Mouse (Mus musculus) ES-E14 (cell line): ENCODE measurements around the gene Tmbim4. TPM values are rescaled to one million over a fixed set of nuclear protein-coding genes. Genes with fewer than 3 reads are reported as not detected.

Experiments used
- DNase-seq: peaks from one replicate; pipeline ENCODE4 v3.0.0-alpha.2; 2013; ENCODE audit warnings: low read depth, low spot score
- H3K27ac ChIP-seq: 2 replicates; pipeline ENCODE4 v1.5.1; 2012; ENCODE audit warnings: low read depth, mild to moderate bottlenecking, low read length, moderate library complexity, mixed read lengths; ENCODE audit not compliant: poor library complexity, insufficient read depth, severe bottlenecking
- H3K36me3 ChIP-seq: 2 replicates; pipeline ENCODE4 v1.6.1; 2012; ENCODE audit warnings: mild to moderate bottlenecking, low read length, moderate library complexity, mixed read lengths; ENCODE audit not compliant: control insufficient read depth, poor library complexity, insufficient read depth, severe bottlenecking
- H3K4me1 ChIP-seq, 2 experiments: fragments of 150-350 bp in 1 of 2; sonication (generic) in 1 of 2; 2 replicates each; pipeline ENCODE4 v1.6.1; 2012; ENCODE audit warnings: low read length in 2 of 2, mild to moderate bottlenecking in 1 of 2, mixed read lengths in 1 of 2; ENCODE audit not compliant: control insufficient read depth in 2 of 2, insufficient read depth in 2 of 2, poor library complexity in 1 of 2
- H3K4me3 ChIP-seq, 2 experiments: fragments of 150-350 bp in 1 of 2; sonication (generic) in 1 of 2; 2 replicates each; pipeline ENCODE4 v1.5.1; 2012; ENCODE audit warnings: low read length in 2 of 2, low read depth in 1 of 2, mild to moderate bottlenecking in 1 of 2, mixed read lengths in 1 of 2; ENCODE audit not compliant: insufficient read depth in 1 of 2, poor library complexity in 1 of 2, severe bottlenecking in 1 of 2
- H3K9ac ChIP-seq: 2 replicates; pipeline ENCODE4 v1.6.1; 2012; ENCODE audit warnings: low read depth, mild to moderate bottlenecking, low read length, mixed read lengths; ENCODE audit not compliant: poor library complexity, insufficient read depth, severe bottlenecking
- H3K9me3 ChIP-seq: fragments of 150-350 bp; sonication (generic); 2 replicates; pipeline ENCODE4 v1.6.1; 2012; ENCODE audit warnings: low read depth, mild to moderate bottlenecking, low read length; ENCODE audit not compliant: control insufficient read depth, insufficient read depth
- CHD2 ChIP-seq: IDR thresholded peaks from 2 replicates; pipeline ENCODE4 v1.6.1; 2014; ENCODE audit warnings: mild to moderate bottlenecking, low read depth, low read length, inconsistent platforms
- HCFC1 ChIP-seq: IDR thresholded peaks from 2 replicates; pipeline ENCODE4 v1.6.1; 2012; ENCODE audit warnings: low read length, inconsistent platforms, borderline replicate concordance; ENCODE audit not compliant: insufficient read depth
- MAFK ChIP-seq: IDR thresholded peaks from 2 replicates; pipeline ENCODE4 v1.6.1; 2014; ENCODE audit warnings: mild to moderate bottlenecking, low read depth, low read length, inconsistent platforms; ENCODE audit not compliant: insufficient read depth
- ZC3H11A ChIP-seq: IDR thresholded peaks from 2 replicates; pipeline ENCODE4 v1.6.1; 2012; ENCODE audit warnings: low read depth, mild to moderate bottlenecking, inconsistent platforms, low read length, borderline replicate concordance
- ZNF384 ChIP-seq: IDR thresholded peaks from 2 replicates; pipeline ENCODE4 v1.6.1; 2012; ENCODE audit warnings: low read depth, low read length, inconsistent platforms
- in situ Hi-C, 2 experiments: fragments of 600-800 bp; cut with MboI; formaldehyde crosslinking; loops; one replicate each; pipeline ENCODE4 v1.15.1; 2025; ENCODE audit warnings: low sequenced_read_pairs in 2 of 2, inconsistent platforms in 1 of 2; ENCODE audit not compliant: unreplicated experiment in 2 of 2
- total RNA-seq: library from RNA; depleted of rRNA; stranded (reverse); fragments of 300-350 nt; gene quantifications from 2 replicates; pipeline ENCODE4 v1.2.3, GENCODE M21; 2012

The Tmbim4 gene
- total RNA-seq, 1 experiment: 125 TPM

GRCm38 (mm10) chr10:120218996-120219395 lies 17.6 kb downstream of the Tmbim4 start:
- no peak overlapping the region for H3K9ac ChIP-seq
- no peak for TF ChIP-seq ZNF384
- TF ChIP-seq ZC3H11A: no peak
- TF ChIP-seq MAFK: no peak
- no peak for TF ChIP-seq HCFC1
- no peak for TF ChIP-seq CHD2
- no peaks in the 10 kb centered on the region for H3K9me3 ChIP-seq
- H3K36me3 ChIP-seq: peaks cover 9% of the 10 kb centered on the region
- no peak for DNase-seq
- H3K4me3 ChIP-seq: no peak overlapping the region
- in situ Hi-C loops: no loop called here
- H3K4me1 ChIP-seq: no peaks in the 10 kb centered on the region
- no peak overlapping the region for H3K27ac ChIP-seq

DNA sequence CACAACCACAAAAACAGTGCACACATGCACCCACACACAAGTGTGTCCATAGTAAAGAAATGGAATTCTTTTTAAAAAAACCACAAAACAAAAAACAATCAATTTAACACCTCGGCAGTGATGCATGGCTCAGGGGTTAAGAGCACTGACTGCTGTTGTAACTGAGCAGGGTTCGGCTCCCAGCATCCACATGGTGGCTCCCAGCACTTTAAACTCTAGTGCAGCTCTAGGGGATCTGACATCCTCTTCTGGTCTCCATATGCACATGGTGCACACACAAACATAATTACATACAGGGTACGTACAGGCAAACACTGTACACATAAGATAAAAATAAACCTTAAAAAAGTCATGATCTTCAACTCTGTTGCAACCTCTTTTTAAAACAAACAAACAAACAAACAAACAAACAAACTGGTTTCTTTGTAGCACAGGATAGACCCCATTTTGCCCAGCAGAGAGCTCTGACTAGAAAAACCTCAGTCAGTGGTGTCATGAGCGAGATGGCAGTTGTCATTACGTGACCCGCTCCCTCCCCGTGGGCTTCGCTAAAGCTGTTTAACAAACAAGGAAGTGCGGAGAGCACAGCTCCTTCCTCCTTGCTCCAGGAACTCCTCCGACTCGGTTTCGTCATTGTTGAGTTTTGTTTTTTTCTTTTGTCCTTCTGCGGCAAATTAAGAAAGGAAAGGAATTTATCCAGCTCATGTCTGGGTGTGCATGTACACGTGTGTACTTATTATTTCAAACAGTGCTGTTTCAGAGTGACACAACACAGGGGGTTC lies 18.4 kb downstream of the Tmbim4 start:
- Histone ChIP-seq H3K9me3 (no peaks in the 10 kb centered on the region), H3K4me1 (no peaks in the 10 kb centered on the region), H3K27ac (no peak overlapping the region), H3K36me3 (peaks cover 9% of the 10 kb centered on the region), H3K4me3 (no peak overlapping the region), H3K9ac (no peak overlapping the region)
- in situ Hi-C loops: no loop called here
- TF ChIP-seq ZC3H11A (no peak), MAFK (no peak), HCFC1 (no peak), ZNF384 (no peak), CHD2 (no peak)
- no peak for DNase-seq

GRCm38 (mm10) chr10:120220776-120221175 lies 19.4 kb downstream of the Tmbim4 start:
- in situ Hi-C loops: no loop called here
- Histone ChIP-seq H3K27ac (no peak overlapping the region), H3K9ac (no peak overlapping the region), H3K4me3 (no peak overlapping the region), H3K36me3 (peaks cover 9% of the 10 kb centered on the region), H3K9me3 (no peaks in the 10 kb centered on the region), H3K4me1 (no peaks in the 10 kb centered on the region)
- TF ChIP-seq HCFC1: no peak
- no peak for TF ChIP-seq CHD2
- TF ChIP-seq ZNF384: no peak
- no peak for TF ChIP-seq ZC3H11A
- TF ChIP-seq MAFK: no peak
- DNase-seq: no peak

DNA sequence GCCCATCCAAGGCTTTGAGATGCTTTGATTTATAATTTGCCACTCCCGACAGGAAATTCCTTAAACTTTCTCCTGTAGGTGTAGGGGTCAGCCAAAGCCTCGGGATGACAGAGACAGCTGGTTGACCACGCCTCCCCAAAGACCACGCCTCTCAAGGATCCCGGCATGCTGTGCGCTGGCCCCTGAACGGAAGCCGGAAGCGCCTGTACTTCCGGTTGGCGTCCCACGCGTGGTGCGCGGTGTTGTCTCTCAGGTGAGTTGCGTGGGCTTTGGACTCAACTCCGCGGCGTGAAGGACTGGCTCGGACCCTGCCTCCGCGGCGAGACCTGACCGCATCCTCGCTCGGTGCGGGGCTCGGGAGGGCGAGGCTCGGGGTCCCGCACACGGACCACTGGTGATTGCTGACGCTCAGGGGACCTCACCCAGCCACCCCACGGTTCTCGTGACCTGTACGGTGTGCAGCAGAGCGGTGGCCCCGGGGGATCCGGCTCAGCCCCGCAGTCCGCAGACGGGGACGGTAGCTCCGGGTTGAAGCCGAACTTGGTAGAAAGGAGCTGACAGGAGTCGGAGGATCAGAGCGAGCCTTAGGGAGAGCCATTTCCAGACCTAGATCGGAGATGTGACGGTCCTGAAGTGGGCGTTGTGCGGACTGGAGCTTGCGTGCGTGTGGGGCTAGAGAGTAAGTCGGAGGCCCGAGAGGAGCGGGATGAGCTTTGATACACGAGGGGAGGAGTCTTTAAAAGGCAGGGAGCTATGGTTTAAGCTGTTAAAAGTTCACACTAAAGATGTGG lies 25.7 kb downstream of the Tmbim4 start, which contains the start of gene Llph:
Gene Llph (plus strand): TSS at position 200 of the 791 bp plus-strand sequence.
- Histone ChIP-seq H3K27ac (0 out of 2 replicates have a peak within 1 kb of the TSS, but pooled peaks have one; percentile 2), H3K4me1 (peaks cover 0 to 2% of the 10 kb centered on the region in 2 experiments; a peak in 1 of 4 replicates), H3K9ac (peak within 1 kb of the TSS; percentile 88), H3K9me3 (no peaks in the 10 kb centered on the region), H3K4me3 (peak within 1 kb of the TSS; percentile 92 to 97), H3K36me3 (peaks cover 23% of the 10 kb centered on the region)
- in situ Hi-C loops: no loop called here
- 0 out of 2 replicates have a peak, but pooled peaks have one; percentile 30 for TF ChIP-seq HCFC1
- TF ChIP-seq CHD2: no peak
- DNase-seq: peak; percentile 83
